Mouse (Mus musculus) forebrain, embryonic 13.5 days (tissue): Measurements from ENCODE around the gene Kdm6b. TPM values are rescaled to one million over a fixed set of nuclear protein-coding genes. Genes with fewer than 3 reads are reported as not detected.

Experiments used
- ATAC-seq: fragments of 200-750 bp; cut with Nextera tagmentation; 2 replicates; pipeline ENCODE4 v1.8.0; 2017
- H3K27ac ChIP-seq: fragments of 300-500 bp; sonication (generic); 2 replicates; pipeline ENCODE4 v1.5.1; 2015; ENCODE audit warnings: inconsistent platforms, mild to moderate bottlenecking, moderate library complexity
- H3K27me3 ChIP-seq: fragments of 300-500 bp; sonication (generic); 2 replicates; pipeline ENCODE4 v1.6.1; 2015; ENCODE audit warnings: mild to moderate bottlenecking, inconsistent platforms
- H3K36me3 ChIP-seq: fragments of 300-500 bp; sonication (generic); 2 replicates; pipeline ENCODE4 v1.6.1; 2015; ENCODE audit warnings: mild to moderate bottlenecking, inconsistent platforms; ENCODE audit not compliant: poor library complexity, severe bottlenecking
- H3K4me1 ChIP-seq: fragments of 300-500 bp; sonication (generic); 2 replicates; pipeline ENCODE4 v1.6.1; 2015; ENCODE audit warnings: inconsistent platforms
- H3K4me2 ChIP-seq: fragments of 300-500 bp; sonication (generic); 2 replicates; pipeline ENCODE4 v1.6.1; 2015; ENCODE audit warnings: inconsistent platforms, mild to moderate bottlenecking, moderate library complexity
- H3K4me3 ChIP-seq: fragments of 300-500 bp; sonication (generic); 2 replicates; pipeline ENCODE4 v1.5.1; 2015; ENCODE audit warnings: mild to moderate bottlenecking, inconsistent platforms
- H3K9ac ChIP-seq: fragments of 300-500 bp; sonication (generic); 2 replicates; pipeline ENCODE4 v1.6.1; 2015; ENCODE audit warnings: mild to moderate bottlenecking, inconsistent platforms
- H3K9me3 ChIP-seq: fragments of 300-500 bp; sonication (generic); replicated peaks from 2 replicates; pipeline ENCODE4 v1.6.1; 2016; ENCODE audit warnings: inconsistent platforms
- WGBS: fragments of 180-500 bp; shearing (Covaris S2); methylation state at CpG from one replicate; pipeline ENCODE4 v1.1.7; 2015; 5-methylcytosine and 5-hydroxymethylcytosine counted together
- polyA plus RNA-seq: library from polyadenylated mRNA; unstranded; fragments of >200 nt; fragmentation: Nextera tagmentation; extraction: Ambion mirVana; gene quantifications from 2 replicates; pipeline ENCODE4 v1.2.1, GENCODE M21; 2015

Gene Kdm6b
- polyA plus RNA-seq, 1 experiment from 2014 or later, result 59.3 TPM

DNA sequence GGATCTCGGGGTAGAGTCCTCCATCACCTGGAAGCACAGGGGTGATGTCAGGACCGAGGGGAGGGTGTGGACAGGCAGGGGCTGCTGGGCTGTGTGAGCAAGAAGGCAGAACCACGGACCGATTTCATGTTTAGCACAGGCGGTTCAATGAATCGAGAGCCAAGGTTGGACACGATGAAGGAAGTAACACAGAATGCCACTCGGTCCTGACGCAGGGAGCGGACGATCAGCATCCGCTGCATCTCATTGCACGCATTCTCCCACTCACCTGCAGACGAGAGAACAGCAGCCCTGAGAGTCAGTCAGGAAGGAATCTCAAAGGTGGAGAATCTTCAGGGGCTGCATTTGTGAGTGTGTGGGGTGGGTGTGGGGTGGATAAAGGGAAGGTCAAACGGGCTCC is 17.2 kb upstream of the Kdm6b start:
- Histone ChIP-seq H3K9ac (no peak overlapping the region), H3K4me1 (peaks cover 7% of the 10 kb centered on the region), H3K4me2 (no peak overlapping the region), H3K36me3 (no peaks in the 10 kb centered on the region), H3K4me3 (no peak overlapping the region), H3K9me3 (no peaks in the 10 kb centered on the region), H3K27me3 (peaks cover 4% of the 10 kb centered on the region; the same call in 1 of the 2 replicates), H3K27ac (no peak overlapping the region)
- ATAC-seq, result no peak
- WGBS, result 91% methylated on average over 15 of the region's 15 CpGs

DNA sequence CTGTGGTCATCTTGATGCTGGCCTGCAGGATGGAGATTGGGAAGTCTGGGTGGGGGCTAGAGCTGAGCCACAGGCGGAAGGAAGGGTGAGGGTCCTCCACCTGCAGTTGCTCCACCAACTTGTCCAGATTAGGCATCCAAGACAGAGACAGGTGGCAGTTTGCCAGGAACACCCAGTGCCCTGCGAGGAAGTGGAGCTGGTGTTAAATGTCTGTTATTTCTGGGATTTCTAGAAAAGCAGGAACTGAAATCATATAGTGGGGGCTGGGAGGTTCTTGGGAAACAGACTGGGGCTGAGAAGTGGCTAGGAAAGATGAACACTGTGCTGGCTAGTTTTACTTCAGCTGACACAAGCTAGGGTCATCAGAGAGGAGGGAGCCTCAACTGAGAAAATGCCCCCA is 15.8 kb upstream of the Kdm6b start:
- H3K27me3 ChIP-seq, result peaks cover 4% of the 10 kb centered on the region; the same call in 1 of the 2 replicates
- no peak overlapping the region for H3K9ac ChIP-seq
- no peaks in the 10 kb centered on the region for H3K9me3 ChIP-seq
- WGBS, result 42% methylated on average over 2 of the region's 2 CpGs
- H3K27ac ChIP-seq, result no peak overlapping the region
- H3K4me3 ChIP-seq, result no peak overlapping the region
- H3K4me2 ChIP-seq, result no peak overlapping the region
- no peaks in the 10 kb centered on the region for H3K36me3 ChIP-seq
- H3K4me1 ChIP-seq, result peaks cover 7% of the 10 kb centered on the region
- no peak for ATAC-seq

DNA sequence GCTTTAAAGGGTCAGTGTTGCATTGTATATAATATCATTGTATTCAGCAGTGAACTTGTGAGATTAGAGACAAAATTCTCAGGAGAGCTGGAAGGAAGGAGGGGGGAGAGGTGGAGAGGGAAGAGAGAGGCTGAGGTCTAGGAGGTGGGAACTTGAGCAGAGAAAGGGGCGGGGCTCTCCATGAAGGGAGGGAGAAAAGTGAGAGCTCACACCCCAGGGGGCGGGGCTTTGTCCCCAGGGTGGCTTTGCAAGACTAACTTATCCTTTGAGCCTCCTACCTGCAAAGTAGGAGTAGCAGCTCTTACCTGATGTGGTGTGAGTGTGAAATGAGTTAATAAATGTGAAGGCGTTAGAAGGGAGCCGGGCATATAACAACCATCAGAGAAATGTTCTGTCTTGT is 15.3 kb upstream of the Kdm6b start:
- Histone ChIP-seq H3K4me3 (no peak overlapping the region), H3K36me3 (no peaks in the 10 kb centered on the region), H3K4me2 (no peak overlapping the region), H3K27ac (no peak overlapping the region), H3K9me3 (no peaks in the 10 kb centered on the region), H3K4me1 (peaks cover 7% of the 10 kb centered on the region), H3K9ac (no peak overlapping the region), H3K27me3 (peaks cover 4% of the 10 kb centered on the region; the same call in 1 of the 2 replicates)
- WGBS, result 32% methylated on average over 4 of the region's 4 CpGs
- ATAC-seq, result no peak

DNA sequence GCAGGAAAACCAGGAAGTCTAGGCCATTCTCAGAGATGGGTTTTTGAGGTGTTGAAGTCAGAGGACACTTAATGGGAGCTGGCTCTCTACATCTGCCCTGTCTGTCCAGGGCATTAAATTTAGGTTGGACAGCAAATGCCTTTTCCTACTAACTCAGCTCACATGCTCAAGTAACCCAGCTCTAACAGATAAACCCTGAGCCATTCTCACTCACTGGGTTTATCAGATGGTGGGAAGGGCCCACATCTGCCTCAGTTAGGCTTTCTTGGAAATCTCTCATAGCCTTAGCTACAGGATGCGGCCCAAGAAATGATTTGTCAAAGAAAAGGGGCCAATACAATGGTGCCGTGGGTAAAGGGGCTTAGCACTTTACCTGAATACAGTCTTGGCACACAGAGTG is 12.8 kb upstream of the Kdm6b start:
- H3K4me3 ChIP-seq, result no peak overlapping the region
- WGBS, result 78% methylated on average over 2 of the region's 2 CpGs

DNA sequence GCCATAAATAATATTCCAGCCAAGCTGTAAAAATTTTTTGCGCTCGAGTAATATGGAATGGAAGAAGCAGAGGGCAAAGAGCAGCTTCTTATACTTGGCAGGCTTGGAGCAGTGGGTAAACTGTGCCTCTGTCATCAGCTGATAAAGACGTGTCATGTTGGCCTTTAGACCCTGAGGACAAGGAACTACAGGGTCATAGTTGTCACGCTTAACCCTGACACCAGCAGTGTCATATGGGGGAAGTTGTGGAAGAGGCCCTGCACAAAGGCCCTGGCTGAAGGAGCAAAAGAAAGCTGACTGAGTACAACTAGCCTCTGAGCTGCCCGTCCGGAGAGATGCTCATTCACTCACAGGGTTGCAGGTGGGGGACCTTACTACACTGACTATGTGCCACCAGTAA is 10.4 kb upstream of the Kdm6b start:
- no peak overlapping the region for H3K27ac ChIP-seq
- no peaks in the 10 kb centered on the region for H3K36me3 ChIP-seq
- no peak for ATAC-seq
- 81% methylated on average over 6 of the region's 6 CpGs for WGBS
- peaks cover 32% of the 10 kb centered on the region for H3K27me3 ChIP-seq
- H3K4me1 ChIP-seq, result peaks cover 28% of the 10 kb centered on the region
- H3K9ac ChIP-seq, result no peak overlapping the region
- H3K4me2 ChIP-seq, result no peak overlapping the region
- H3K4me3 ChIP-seq, result no peak overlapping the region
- H3K9me3 ChIP-seq, result no peaks in the 10 kb centered on the region

More for the DNA sequence above, 12.8 kb upstream of the Kdm6b start:
- no peaks in the 10 kb centered on the region for H3K36me3 ChIP-seq
- H3K27me3 ChIP-seq, result peaks cover 19% of the 10 kb centered on the region
- no peak for ATAC-seq
- no peak overlapping the region for H3K4me2 ChIP-seq
- no peak overlapping the region for H3K9ac ChIP-seq
- no peak overlapping the region for H3K27ac ChIP-seq
- H3K4me1 ChIP-seq, result 0 out of 2 replicates have a peak, but pooled peaks cover 9% of the 10 kb centered on the region
- H3K9me3 ChIP-seq, result no peaks in the 10 kb centered on the region

- WGBS, result 92% methylated on average over 10 of the region's 10 CpGs
- H3K4me2 ChIP-seq, result no peak overlapping the region
- H3K9ac ChIP-seq, result no peak overlapping the region
Observed at GRCm38 (mm10) chr11:69422842-69423241, 9.4 kb upstream of the Kdm6b start.

DNA sequence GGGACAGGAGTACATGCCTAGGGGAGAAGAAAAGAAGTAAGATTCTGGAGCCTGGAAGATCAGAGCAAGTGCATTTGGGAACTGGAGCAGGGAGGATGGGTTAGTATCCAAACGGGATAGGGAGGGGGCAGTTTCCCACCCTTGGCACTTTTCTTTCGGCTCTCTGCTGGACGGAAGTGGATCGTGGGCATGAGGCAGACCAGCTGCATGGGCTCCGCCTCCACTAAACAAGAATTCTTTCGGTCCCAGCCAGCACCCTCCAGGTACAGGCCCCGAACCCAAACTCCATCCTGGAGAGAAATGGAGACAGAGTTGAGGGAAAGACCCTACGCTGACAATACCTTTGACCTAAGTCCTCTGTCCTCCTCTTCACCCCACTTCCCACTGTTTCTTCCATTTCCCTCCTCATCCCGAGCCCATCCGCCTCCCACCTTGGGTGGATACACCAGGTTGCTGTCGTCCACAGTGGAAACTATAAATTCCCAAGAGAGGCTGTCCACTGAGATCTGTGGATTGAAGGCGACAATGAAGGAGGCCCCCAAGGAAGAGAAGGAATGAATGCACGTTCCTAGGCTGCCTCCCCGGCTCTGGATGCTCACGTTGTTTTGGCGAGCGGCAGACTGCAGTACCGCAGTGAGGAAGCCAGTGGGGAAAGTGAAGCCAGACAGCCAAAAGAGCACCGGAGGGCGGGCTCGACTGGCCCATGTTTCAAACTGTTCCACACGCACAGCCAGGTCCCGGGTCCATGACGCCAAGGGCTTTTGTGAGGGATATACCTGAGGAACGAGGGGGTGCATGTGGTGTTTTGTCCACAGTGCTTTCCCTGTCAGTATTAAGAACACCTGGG is 7.9 kb upstream of the Kdm6b start:
- H3K4me1 ChIP-seq, result peaks cover 48% of the 10 kb centered on the region
- 6% methylated on average over 25 of the region's 25 CpGs for WGBS
- peak overlapping the region; percentile 99 for H3K4me2 ChIP-seq
- no peak overlapping the region for H3K27ac ChIP-seq
- H3K9ac ChIP-seq, result peak overlapping the region; percentile 9; the same call in 1 of the 2 replicates
- H3K27me3 ChIP-seq, result peaks cover 32% of the 10 kb centered on the region
- no peak for ATAC-seq
- peak overlapping the region; percentile 8; the same call in 1 of the 2 replicates for H3K4me3 ChIP-seq
- H3K36me3 ChIP-seq, result no peaks in the 10 kb centered on the region
- H3K9me3 ChIP-seq, result no peaks in the 10 kb centered on the region

More at GRCm38 (mm10) chr11:69422842-69423241, 9.4 kb upstream of the Kdm6b start:
- no peaks in the 10 kb centered on the region for H3K36me3 ChIP-seq
- H3K4me1 ChIP-seq, result peaks cover 35% of the 10 kb centered on the region
- no peak overlapping the region for H3K27ac ChIP-seq
- no peak for ATAC-seq
- H3K9me3 ChIP-seq, result no peaks in the 10 kb centered on the region
- no peak overlapping the region for H3K4me3 ChIP-seq
- peaks cover 32% of the 10 kb centered on the region for H3K27me3 ChIP-seq

GRCm38 (mm10) chr11:69420554-69421000 is 7.1 kb upstream of the Kdm6b start:
- H3K9ac ChIP-seq, result peak overlapping the region; percentile 9; the same call in 1 of the 2 replicates
- H3K27ac ChIP-seq, result no peak overlapping the region
- H3K4me1 ChIP-seq, result peaks cover 48% of the 10 kb centered on the region
- peak overlapping the region; percentile 99 for H3K4me2 ChIP-seq
- H3K4me3 ChIP-seq, result peak overlapping the region; percentile 79
- 8% methylated on average over 10 of the region's 10 CpGs for WGBS
- H3K9me3 ChIP-seq, result no peaks in the 10 kb centered on the region
- H3K27me3 ChIP-seq, result peaks cover 32% of the 10 kb centered on the region
- H3K36me3 ChIP-seq, result no peaks in the 10 kb centered on the region
- no peak for ATAC-seq

- ATAC-seq, result no peak
- Histone ChIP-seq H3K27me3 (peaks cover 32% of the 10 kb centered on the region), H3K27ac (peak overlapping the region; percentile 99; the same call in 1 of the 2 replicates), H3K9ac (peak overlapping the region; percentile 9; the same call in 1 of the 2 replicates), H3K4me2 (peak overlapping the region; percentile 99), H3K4me1 (peaks cover 51% of the 10 kb centered on the region), H3K4me3 (peak overlapping the region; percentile 79), H3K36me3 (no peaks in the 10 kb centered on the region), H3K9me3 (no peaks in the 10 kb centered on the region)
- under 1% methylated on average over 30 of the region's 31 CpGs for WGBS
Observed at GRCm38 (mm10) chr11:69419813-69420553, 6.5 kb upstream of the Kdm6b start.

DNA sequence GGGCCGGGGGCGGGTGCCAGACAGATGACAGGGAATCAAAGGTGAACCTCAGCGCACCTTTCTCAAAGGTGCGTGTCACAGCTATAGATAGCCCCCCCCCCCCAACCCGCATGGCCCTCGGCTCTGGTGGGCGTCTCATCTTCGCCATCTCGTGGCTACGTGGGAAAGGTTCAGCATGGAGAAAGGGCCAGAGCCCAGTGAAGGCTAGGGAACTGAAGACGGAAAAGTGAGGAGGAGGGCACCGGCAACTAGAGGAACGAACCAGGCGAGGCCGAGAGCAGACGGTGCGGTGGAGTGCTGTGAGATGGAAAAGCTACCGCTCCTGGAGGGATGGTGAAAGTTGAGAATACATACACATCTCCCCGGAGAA is 6.0 kb upstream of the Kdm6b start:
- ATAC-seq, result no peak
- Histone ChIP-seq H3K27ac (peak overlapping the region; percentile 99), H3K4me2 (peak overlapping the region; percentile 99), H3K9me3 (no peaks in the 10 kb centered on the region), H3K27me3 (peaks cover 32% of the 10 kb centered on the region), H3K4me3 (peak overlapping the region; percentile 79), H3K4me1 (peaks cover 56% of the 10 kb centered on the region), H3K9ac (peak overlapping the region; percentile 9), H3K36me3 (no peaks in the 10 kb centered on the region)
- WGBS, result 2% methylated on average over 19 of the region's 19 CpGs

DNA sequence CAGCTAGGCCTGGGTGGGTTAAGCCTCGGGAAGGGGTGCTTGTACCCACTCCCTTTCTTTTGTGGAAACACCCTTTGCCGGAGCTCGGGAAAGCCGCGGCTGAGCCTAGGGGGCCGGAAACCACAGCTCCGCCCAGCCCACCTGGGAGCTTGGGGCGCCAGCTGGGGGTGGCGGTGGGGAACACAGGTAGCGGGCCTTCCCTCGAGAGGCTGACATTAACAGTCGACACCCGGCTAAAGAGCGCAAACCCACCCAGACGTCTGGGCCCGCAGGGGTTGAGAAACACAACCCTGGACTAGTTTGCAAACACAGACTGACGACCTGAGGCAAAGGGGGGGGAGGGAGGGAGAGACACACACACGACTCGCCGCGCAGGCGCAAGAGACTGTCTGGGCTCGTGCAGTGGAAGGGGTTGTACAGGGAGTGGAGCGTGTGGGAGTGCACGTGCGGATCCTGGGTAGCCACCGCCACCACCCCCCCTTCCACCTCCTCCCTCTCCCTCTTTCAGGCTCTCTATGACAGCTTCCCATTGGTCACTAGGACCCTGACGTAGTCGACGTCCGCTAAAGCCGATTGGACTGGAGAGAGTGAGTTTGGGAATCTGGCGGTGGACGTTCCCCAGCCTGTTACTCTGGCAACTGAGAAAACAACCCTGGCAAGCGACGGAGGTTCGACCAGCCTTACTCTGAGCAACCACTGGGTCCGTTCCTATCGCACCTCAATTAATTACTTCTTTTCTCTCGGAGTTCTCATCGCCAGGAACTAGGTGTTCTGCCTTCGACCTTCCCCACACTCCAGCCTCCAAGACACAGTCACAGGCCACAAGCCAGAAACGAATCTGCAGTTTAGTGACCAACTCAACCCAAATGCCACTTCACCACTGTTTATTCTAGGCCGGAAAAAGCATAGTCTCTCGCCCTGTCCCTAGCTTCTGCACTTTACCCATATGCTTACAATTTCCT is 5.3 kb upstream of the Kdm6b start:
- Histone ChIP-seq H3K36me3 (no peaks in the 10 kb centered on the region), H3K4me3 (peak overlapping the region; percentile 79), H3K9me3 (no peaks in the 10 kb centered on the region), H3K27ac (peak overlapping the region; percentile 99), H3K27me3 (peaks cover 32% of the 10 kb centered on the region), H3K4me2 (peak overlapping the region; percentile 99), H3K9ac (peak overlapping the region; percentile 72), H3K4me1 (peaks cover 63% of the 10 kb centered on the region)
- WGBS, result under 1% methylated on average over 45 of the region's 45 CpGs
- ATAC-seq, result peak; percentile 93
